Mouse (Mus musculus): ENCODE data around the gene Il17c.

The Il17c gene

DNA sequence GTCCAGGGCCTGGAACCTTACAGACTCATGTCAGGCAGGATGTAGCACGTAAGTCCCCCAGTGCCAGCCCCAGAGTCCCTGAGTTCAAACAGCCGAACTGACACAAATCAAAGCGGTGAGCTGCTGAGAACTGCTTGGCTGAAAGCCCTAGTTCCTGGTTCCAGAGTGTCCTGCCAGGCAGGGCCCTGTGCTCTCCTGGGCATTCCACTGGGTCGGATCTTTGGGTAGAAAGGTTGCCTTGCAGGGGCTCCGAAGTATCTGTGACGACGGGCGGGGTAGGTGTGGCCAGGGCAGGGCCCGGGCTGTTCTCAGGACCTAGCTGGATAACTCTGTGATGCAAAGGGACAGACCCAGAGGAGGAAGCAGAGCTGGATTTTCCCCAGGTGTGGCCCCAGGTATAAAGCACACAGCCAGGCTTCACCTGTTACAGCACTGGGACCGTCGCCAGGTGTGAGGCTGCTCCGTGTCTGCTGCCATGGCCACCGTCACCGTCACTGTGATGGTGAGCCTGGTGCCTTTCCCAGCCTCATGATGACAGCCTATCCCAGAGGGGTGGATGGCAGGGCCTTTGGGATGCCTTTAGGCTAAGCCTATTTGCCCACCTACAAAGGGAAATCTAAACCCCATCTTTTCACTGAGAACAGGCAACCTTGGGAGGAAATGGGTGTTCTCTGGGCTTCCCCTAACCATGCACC lies at the start of gene Il17c:
Gene Il17c (plus strand): TSS at position 645 of the 695 bp plus-strand sequence.
- DNase-seq, result peak; percentile 62 to 78

DNA sequence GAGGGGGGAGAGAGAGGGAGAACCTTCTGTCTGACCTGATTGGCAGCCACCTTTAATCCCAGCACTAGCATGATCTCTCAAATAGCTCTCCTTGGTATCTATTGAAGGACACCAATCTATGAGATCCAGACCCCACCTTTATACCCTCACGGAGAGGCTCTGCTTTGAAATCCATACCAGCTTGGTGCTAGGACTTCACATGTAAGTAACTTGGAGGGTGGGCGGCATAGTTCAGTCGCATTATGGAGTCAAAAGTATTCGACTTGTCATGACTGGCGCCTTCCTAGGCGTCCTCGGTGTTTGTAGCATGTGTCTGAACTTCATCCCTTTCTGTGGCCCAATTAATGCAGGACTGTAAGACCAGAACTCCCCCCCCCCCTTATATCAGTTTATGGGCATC lies 46.5 kb upstream of the Il17c start:
- DNase-seq, result no peak

DNA sequence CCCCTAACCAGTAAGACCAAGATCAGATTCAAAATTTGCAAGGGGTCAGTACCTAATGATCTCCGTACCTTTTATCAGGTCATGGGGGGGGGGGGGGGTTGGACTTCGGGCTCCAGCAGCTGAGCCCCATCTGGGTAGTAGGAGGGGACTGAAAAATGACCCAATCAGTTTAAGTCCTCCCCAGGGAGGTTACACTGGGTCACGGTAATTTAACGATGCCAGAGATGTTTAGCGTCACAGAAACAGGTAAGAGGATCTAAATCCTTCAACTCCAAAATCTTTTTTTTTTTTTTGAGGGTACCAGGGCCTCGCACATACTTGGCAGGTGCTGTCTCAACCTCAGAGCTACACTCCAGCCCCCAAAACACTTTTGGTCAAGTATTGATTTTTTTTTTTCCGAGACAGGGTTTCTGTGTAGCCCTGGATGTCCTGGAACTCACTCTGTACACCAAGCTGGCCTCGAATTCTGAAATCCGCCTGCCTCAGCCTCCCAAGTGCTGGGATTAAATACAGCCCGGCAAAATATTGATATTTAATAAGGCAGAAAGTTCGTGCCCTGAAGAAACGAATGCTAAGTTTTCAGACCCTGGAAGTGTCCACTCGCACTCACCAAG lies 46.0 kb upstream of the Il17c start:
- no peak for DNase-seq

DNA sequence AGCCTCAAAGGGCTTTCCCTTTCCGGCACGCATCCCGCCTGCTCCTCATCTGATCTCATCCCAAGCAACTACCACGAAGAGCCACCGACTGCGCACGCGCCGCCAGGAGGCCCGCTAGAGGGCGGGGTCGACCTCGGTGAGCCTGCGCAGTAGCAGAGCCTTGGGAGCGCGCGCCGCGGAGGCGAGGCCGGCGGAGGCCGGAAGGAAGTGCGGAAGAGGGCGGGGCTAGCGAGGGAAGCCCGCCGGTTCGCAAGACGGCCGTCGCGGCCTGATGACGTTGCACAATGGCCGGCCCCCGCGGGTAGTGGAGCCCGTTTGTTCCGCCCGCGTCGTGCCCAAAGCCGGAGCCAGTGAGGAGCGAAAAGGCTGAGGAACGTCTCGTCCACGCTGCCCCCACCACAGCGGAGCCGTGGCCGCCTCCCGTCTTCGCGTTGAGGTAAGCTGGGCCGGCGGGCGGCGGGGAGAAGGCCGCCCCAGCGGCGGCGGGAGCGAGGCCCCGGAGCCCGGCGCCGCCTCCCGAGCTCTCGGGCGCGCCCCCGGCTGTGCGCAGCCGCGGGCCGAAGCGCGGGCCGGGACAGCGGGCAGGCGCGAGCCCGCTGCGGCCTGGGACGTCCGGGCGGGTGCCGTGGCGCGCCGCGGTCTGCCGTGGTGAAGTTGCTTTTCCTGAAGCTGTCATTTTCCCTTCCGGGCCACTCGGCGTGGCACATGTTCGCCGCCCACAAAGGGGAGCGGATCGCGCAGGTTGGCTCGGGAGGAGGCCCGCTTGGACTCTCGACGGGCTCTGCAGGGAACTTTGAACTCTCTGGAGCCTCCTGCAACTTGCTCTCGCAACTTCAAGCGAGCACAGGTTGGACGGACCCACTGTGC lies 45.2 kb upstream of the Il17c start, which contains the start of gene Zc3h18:
Gene Zc3h18 (plus strand): TSS at position 245 of the 867 bp plus-strand sequence.
- peak; percentile 99 to 100 for DNase-seq

DNA sequence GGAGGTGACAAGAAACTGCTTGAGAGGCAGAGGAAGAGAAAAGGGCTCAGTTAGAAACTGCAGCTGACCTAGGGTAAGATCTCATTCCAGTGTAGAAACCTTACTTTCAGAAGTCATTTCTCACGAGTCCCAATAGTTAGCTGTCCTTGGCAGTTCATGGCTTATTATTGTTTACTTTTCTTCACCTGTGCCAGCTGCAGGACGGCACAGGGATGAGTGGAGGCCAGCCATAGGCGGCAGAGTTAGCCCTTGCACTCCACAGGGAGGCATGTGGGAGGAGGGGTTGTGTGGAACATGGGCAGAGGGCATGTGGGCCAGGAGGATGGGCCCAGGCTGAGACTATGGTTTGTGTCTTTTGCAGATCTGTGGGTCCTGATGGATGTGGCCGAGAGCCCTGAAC lies 38.8 kb upstream of the Il17c start:
- DNase-seq, result no peak

DNA sequence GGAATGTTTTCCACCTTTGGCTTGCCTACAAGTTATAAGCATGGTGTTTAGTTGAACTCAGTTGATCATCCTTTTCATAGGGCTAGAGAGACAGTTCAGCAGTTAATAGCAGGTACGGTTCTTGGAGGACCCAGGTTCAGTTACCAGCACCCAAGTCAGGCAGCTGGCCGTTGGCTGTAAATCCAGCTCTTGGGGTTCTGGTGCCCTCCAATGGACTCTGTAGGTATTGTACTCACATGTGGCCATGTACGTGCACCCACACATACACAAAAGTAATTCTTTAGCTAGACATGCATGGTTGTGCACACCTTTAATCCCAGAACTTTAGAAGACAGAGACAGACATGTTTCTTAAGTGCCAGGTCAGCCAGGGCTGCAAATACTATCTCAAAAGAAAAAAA lies 32.5 kb upstream of the Il17c start:
- no peak for DNase-seq

DNA sequence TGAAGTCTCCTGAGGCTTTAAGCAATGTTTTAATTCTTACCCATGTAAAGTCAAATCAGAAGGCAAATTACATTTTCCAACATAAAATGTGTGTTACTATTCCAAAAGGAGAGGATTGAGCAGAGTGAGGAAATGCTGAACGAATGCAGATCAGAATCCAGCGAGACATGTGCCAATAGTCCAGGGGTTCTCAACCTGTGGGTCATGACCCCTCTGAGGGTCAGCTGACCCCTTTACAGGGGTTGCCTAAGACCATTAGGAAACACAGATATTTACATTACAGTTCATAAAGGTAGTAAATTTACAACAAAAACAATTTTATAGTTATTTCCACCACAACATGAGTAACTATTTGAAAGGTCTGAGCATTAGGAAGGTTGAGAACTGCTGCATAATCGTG lies 31.1 kb upstream of the Il17c start:
- DNase-seq, result no peak

DNA sequence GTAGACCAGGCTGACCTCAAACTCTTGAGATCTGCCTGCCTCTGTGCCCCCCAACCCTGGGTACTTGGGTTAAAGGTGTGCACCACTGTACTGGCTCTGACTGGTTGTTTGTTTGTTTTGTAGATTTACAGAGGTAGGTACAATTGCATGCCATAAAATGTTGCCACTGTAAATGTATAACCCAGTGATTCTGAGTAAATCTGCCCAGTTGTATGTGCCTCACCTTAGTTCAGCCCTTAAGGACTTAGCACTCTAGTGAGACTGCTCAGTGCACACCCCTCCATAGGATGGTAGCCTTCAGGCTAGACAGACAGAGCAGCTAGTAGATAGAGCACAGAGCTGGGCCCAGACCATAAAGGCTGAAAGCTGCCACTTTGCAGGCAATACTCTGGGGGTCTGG lies 28.1 kb upstream of the Il17c start:
- no peak for DNase-seq

DNA sequence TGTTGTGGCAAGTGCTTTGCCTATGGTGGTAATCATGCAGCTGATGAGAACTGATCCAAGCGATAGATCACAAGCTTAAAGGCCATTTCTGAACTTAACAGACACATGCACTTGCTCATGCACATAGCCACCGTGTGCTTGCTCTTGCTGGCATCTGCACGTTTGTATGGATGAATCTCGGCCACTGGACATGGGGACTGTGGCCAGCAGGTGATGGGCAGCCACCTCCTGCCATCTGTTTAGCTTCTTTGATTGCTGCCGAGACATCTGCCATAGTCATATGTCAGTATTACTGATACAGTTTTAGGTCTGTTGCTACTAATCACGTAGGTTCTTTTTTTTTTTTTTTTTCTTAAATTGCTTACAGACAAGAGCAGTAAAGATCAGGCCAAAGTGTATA lies 26.5 kb upstream of the Il17c start:
- peak; percentile 71 to 73 for DNase-seq

DNA sequence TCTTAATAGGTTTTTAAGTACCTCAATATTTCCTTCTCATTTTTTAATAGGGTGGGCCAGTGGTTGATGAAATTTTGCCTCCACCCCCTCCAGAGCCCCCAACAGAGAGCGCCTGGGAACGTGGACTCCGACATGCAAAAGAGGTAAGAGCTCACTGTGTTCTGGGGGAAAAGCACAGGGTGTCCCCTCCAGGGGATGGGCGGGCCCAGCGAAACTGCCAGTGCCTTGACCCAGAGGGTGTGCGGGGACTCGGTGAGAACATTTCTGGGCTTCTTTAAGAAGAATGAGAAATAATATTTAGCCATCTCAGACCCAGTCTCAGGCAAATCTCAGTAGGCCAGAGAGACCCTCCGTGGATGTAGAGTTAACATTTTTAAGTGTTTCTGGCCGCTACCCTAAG lies 23.6 kb upstream of the Il17c start:
- no peak for DNase-seq

DNA sequence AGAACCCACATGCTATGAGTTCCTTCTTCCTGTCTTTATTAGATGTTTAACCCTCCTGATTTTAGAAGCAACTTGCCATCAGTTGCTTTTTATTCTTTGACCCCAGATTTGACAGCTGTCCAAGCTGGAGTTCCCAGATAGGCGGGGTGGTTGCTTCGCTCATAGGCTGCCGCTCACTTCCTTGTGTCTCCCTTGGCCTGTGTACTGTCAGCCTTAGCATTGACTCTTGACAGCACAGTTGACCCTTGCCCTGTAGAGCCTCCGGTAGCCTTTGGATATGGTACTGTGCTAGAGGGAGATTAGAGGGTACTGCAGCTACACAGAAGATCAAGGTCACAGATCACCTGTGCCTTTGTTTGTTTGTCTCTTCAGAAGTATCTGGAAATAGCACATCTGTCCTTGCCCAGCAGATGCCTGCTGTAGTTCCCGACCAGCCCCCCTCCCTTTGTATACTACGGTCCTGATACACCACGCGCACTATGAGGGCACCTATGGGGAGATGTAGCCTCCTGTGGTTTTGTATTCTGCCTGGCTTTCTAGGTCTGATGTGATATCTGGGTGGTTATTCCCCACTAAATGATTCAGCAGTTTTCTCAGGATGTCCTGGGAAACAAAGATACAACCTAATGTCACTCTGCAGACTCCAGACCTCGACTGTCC lies 16.5 kb upstream of the Il17c start:
- DNase-seq, result no peak

DNA sequence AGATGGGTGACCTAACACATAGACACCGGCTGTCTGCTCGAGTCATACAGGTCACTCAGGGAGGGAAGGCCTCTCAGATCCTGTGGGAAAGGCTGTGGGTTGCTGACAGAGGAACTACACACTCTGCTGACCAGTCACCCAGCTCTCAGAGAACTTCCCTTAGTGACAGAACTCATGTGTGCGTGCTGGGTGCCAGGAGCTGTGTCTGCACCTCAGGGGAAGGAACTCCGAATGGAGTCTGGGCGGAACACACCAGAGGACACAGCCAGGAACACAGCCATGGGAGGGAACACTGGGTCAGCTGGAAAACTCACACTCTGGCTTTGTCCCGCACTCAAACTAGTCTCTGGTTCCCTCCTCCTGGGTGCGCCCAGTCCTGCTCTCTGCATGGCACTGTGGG lies 14.1 kb upstream of the Il17c start:
- DNase-seq, result no peak

DNA sequence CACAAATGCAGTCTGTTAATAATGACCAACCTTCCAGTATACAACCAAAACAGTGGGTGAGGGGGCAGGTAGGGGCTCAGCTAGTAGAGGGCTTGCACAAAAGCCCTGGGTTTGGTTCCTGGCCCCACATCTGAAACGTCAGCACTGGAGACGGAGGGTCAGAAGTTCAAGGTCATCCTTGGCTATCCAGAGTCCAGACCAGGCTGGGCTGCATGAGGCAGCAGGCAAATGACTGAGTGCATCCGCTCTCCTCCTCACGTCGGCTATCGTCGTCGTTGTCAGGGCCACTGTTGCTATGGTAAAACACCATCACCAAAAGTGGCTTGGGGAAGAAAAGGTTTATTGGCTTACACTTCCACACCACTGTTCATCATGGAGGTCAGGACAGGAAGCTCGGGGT lies 7.5 kb upstream of the Il17c start:
- DNase-seq, result no peak

DNA sequence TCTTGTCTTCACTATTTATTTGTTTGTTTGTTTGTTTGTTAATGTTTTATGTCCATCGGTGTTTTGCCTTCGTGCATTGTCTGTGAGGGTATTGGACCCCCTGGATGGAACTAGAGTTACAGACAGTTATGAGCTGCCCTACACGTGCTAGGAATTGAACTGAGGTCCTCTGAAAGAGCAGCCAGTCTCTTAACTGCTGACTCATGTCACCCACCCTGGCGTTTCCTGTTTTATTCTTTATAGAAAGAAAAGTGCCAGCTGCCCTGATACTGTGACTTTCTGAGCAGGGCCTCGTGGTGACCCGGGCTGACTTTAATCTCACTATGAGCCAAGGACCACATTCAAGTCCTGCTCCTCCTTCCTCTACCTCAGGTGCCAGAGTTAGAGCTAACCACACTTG lies 6.3 kb upstream of the Il17c start:
- DNase-seq, result no peak

DNA sequence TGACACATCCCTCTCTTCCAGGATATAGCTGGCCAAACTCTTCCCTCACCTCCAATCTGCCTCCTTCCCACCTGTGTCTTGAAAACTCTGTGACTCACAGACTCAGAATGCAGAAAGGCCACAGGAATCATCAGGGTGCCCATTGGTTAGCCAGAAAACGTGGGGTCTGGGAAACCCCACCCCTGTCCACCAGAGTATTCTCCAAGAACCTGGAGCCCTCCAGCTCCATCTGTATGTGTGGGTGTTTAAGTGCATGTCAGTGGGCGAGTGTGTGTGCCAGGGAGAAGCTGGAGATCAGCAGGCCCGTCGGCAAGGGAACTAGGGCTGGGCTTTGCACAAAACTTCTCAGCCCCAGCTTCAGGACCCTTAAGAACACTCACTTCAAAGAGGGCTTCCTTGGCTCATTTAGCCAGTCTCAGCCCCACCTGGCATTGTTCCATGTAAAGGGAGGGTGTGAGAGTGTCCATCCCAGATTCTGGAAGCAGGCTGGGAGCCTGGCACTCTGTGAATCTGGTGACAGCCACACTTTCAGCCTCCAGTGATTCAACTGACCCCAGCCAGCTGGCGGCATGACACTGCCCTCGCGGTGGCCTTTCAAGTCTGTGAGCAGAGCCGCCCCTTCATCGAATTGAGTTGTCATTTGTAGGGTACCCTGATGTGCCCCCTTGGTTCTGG lies 1.8 kb upstream of the Il17c start:
- peak; percentile 65 to 73 for DNase-seq

DNA sequence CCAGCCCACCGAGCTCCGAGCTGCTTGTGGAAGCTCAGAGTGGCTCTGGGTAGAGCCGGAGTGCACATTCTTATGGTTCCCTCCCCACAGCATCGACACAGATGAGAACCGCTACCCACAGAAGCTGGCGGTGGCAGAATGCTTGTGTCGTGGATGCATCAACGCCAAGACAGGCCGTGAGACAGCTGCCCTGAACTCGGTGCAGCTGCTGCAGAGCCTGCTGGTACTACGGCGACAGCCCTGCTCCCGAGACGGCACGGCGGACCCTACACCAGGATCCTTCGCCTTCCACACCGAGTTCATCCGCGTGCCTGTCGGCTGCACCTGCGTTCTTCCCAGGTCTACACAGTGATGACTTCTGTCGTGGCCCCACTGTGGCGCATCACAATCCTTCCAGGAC lies 1.4 kb downstream of the Il17c start:
- DNase-seq, result no peak

DNA sequence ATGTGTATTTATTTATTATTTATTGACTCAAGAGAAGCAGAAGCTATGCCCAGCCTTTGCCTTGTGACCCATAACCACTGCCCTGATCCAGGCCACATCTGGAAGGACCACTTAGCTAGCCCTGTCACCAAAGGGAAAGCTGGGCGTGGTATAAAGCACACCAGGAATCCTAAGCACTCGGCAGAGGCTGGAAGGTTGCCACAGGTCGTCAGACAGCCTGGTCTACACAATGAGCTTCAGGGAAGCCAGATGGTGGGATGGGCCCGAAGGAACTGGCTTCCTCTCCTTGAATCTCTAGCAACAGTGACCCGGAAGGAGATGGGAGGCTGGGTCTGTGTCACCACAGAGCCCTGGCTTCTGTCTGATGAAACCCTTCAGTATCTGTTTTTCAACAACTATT lies 1.8 kb downstream of the Il17c start:
- peak; percentile 56 to 73 for DNase-seq

DNA sequence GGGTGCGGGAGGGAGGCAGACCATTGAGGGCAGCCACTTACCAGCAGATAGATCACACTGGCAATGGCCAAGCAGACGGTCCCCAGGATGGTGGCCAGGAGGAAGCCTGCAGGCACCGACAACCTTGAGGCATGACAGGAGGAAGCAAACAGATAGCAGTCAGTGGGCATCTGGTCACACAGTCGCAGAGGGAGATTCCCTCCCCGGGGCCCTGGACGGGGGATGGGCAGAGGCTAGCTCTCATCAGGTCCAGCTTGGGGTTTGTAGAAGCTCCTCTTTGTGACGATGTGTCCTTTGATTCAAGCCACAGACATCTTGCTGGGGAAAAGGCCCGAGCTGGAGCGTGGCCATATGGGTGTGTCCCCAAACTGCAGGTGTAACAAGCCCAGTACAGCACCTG lies 4.3 kb downstream of the Il17c start:
- DNase-seq, result no peak

DNA sequence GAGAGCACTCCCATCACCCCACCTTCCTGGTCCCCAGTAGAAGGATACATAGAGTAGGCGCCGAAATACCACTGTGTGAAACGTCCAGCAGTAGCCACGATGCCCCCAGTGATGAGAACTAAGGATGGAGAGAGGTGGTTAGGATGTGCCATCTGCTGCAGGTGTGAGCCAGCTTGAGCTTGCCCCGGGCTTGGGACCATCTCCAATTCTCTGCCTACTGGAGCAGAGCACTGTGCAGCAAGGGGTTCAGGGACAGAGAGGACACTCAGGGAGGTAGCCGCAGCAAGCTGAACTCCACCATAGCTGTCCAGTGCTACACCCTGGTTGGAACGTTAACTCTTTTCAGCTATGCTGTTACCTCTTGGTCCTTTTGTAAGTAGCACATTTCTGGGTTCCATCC lies 5.8 kb downstream of the Il17c start:
- DNase-seq, result peak in 1 of 2 experiments; percentile 56

DNA sequence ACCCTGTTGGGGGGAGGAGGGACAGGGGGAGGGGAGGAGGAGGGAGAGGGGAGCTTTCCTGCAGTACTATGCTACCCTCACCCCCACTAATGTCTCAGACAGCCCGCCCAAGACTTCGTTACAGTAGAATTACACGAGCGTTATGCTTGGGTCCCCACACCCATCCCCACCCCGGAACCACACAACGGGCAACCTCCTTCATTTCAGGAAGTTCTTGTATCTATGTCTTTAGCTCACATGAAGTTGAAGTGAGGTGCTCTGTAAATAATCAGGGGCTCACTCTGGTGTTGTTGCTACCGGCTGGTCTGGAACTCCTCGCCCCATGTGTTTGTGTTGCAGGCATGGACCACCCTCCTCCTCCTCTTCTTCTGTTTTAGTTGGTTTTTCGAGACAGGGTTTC lies 6.3 kb downstream of the Il17c start:
- DNase-seq, result no peak

DNA sequence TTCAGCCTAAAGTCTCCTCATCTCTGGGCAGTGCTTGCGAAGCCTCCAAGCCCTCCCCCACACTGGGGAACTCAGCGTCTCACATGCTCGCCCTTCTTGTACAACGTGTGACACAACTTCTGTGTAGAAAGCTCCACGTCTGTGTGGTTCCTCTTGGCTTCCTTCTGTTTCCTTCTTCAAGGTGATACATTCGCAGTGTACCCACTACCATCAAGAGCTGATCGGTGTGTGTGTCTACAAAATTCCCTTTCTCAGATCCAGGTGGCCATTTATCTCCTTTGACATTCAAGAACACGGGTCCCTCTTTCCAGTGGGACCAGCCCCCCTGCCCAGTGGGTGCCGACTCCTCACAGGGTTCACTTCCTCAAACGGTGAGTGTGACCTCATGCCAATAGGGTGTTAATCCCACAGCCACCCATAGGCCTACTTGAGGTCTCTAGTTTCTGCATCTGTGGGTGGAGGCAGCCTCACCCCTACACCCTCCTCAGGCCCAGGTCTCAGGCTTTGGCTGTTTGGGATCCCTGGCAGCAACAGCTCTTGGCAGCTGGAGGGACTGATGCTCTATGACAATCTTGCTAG lies 8.3 kb downstream of the Il17c start:
- DNase-seq, result no peak

DNA sequence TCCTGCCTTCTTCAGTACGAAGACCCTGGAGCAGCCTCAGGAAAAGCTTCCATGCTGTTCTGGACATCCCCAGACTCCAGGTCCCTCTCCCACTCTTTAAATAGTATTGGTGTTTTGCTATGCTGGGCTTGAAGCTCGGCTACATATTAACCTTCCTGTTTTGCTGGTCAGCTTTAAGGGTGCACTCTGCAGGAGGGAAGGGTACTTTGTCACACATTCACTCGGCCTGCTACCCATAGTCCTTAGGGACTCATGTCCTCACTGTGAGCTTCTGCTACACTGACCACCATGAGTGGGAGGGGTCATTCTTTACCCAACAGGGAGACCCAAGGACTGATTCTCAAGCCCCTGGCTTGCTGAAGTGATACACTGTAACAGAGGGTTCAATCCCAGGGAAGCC lies 8.8 kb downstream of the Il17c start:
- no peak for DNase-seq

All from cerebellum, postnatal 14 days (tissue).